Mouse (Mus musculus) C2C12 (cell line): ENCODE measurements around the gene Nek11. TPM values are rescaled to one million over a fixed set of nuclear protein-coding genes. Genes with fewer than 3 reads are reported as not detected.

ENCODE experiments used
- H3K27me3 ChIP-seq: one replicate; pipeline ENCODE4 v1.6.1; 2011; ENCODE audit not compliant: control insufficient read depth, insufficient read depth, insufficient read length
- H3K36me3 ChIP-seq: one replicate; pipeline ENCODE4 v1.6.1; 2011; ENCODE audit not compliant: control insufficient read depth, insufficient read depth
- H3K4me3 ChIP-seq: one replicate; pipeline ENCODE4 v1.5.1; 2011; ENCODE audit warnings: mild to moderate bottlenecking, control low read depth; ENCODE audit not compliant: poor library complexity, insufficient read depth, severe bottlenecking
- H3K79me2 ChIP-seq: one replicate; pipeline ENCODE4 v1.6.1; 2011; ENCODE audit not compliant: control insufficient read depth, insufficient read depth
- H3K79me3 ChIP-seq: one replicate; pipeline ENCODE4 v1.6.1; 2011; ENCODE audit warnings: low read depth, control low read depth
- H3ac ChIP-seq: one replicate; pipeline ENCODE3; 2011; ENCODE audit warnings: low read depth; ENCODE audit not compliant: control insufficient read depth, insufficient read length
- CEBPB ChIP-seq: IDR thresholded peaks from one replicate; pipeline ENCODE4 v1.6.1; 2011; ENCODE audit warnings: low read depth, mild to moderate bottlenecking, control low read depth, moderate library complexity
- CTCF ChIP-seq: IDR thresholded peaks from one replicate; pipeline ENCODE4 v1.5.1; 2011; ENCODE audit not compliant: control insufficient read depth, insufficient read depth, insufficient read length
- FOSL1 ChIP-seq: IDR thresholded peaks from one replicate; pipeline ENCODE4 v1.8.0; 2011; ENCODE audit warnings: mild to moderate bottlenecking, low read length; ENCODE audit not compliant: poor library complexity, insufficient read depth, severe bottlenecking
- MAX ChIP-seq: IDR thresholded peaks from one replicate; pipeline ENCODE4 v1.6.1; 2011; ENCODE audit warnings: mild to moderate bottlenecking, control low read depth
- MYOD1 ChIP-seq: IDR thresholded peaks from one replicate; pipeline ENCODE4 v1.6.1; 2011; ENCODE audit warnings: low read depth; ENCODE audit not compliant: control insufficient read depth, insufficient read length
- MYOG ChIP-seq: IDR thresholded peaks from one replicate; pipeline ENCODE4 v1.6.1; 2011; ENCODE audit not compliant: control insufficient read depth, insufficient read length; ENCODE audit errors: extremely low read depth
- USF1 ChIP-seq: IDR thresholded peaks from one replicate; pipeline ENCODE4 v1.6.1; 2011; ENCODE audit warnings: low read depth, mild to moderate bottlenecking, control low read depth, moderate library complexity
- polyA plus RNA-seq: library from polyadenylated mRNA; unstranded; fragments of >200 nt; fragmentation: generic; extraction: Trizol; gene quantifications from one replicate; pipeline ENCODE4 v1.2.1, GENCODE M21; 2012; ENCODE audit warnings: missing spikeins

Nek11 gene
- polyA plus RNA-seq, 1 experiment, result 0.05 TPM

DNA sequence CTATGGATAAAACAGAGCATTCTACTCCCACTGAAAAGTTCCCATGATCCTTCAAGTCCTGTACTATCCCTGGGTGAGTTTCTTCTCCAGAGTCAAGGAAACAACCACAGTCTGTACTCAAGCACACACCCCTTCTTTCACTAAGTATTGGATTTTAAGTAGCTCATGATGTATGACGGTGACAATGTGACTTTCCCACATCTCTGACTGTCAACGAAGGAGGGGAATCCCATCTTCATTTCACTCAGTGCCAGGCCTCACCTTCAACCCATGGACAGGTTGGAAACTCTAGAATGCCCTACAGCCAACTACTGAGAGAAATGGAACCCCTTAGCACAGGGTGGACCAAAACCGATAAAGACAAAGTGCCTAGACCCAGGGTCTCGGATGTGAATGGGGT lies 29.1 kb downstream of the Nek11 start:
- Histone ChIP-seq H3K36me3 (no peaks in the 10 kb centered on the region), H3K79me3 (no peaks in the 10 kb centered on the region), H3K79me2 (no peaks in the 10 kb centered on the region), H3ac (no peak overlapping the region), H3K27me3 (no peaks in the 10 kb centered on the region), H3K4me3 (no peak overlapping the region)
- TF ChIP-seq CEBPB, result no peak
- TF ChIP-seq MYOG, result no peak
- TF ChIP-seq MYOD1, result no peak
- no peak for TF ChIP-seq CTCF
- no peak for TF ChIP-seq FOSL1
- TF ChIP-seq USF1, result no peak
- TF ChIP-seq MAX, result no peak

DNA sequence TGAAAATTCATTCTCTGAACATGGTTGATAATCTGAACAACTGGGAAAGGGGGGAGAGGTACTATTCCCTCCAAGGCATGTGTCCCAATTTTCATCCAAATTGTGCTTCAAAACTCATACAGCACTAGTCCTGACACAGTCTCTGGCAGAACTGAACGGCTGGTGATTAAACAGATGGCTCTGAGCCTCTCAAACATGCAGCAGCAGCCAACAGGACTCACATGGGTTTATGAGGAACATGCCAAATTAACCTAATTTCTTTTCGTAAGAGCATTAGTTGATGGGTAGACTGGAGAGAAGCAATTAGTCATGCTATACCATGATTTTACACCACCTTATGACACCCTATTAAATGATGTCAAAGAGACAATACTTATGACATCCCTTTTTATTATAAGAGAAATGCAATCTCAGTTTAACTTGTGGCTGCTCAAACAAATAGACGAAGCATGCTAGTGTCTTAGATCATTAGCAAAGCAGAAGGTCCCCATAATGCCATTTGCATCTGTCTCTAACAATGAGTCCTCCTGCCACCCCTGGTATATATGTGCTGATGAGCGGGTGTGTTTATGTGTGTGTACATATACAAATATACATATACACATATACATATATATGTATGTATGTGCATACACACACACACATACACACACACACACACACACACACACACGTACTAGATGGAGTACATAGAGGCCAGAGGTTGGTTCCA lies 31.6 kb downstream of the Nek11 start:
- Histone ChIP-seq H3K36me3 (no peaks in the 10 kb centered on the region), H3K79me3 (no peaks in the 10 kb centered on the region), H3K27me3 (no peaks in the 10 kb centered on the region)

DNA sequence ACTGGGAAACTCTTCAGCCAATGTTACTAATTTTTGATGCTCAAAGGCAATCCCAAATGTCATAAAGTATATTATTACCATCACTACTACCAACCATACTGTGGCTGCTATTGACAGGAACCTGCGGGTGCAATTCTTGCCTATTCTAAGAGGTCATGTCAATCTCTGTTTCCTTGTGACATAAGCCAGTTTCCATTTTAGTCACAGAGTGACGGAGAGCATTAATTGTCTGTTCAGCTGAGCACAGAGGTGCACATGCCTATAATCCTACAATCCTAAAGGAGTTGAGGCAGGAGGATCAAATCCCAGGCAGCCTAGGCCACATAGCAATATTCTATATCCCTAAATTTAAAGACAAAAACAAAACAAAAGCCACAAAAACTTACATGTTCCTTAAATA lies 33.1 kb downstream of the Nek11 start:
- Histone ChIP-seq H3K4me3 (no peak overlapping the region), H3K36me3 (no peaks in the 10 kb centered on the region), H3K79me2 (no peaks in the 10 kb centered on the region), H3ac (no peak overlapping the region), H3K79me3 (no peaks in the 10 kb centered on the region), H3K27me3 (no peaks in the 10 kb centered on the region)
- TF ChIP-seq CTCF (no peak), MYOD1 (no peak), FOSL1 (no peak), MYOG (no peak), MAX (no peak), CEBPB (no peak), USF1 (no peak)

More for the DNA sequence above, 31.6 kb downstream of the Nek11 start:
- TF ChIP-seq CEBPB (no peak), USF1 (no peak), FOSL1 (no peak), MYOG (no peak), MAX (no peak), MYOD1 (no peak), CTCF (no peak)
- H3ac ChIP-seq, result no peak overlapping the region
- H3K4me3 ChIP-seq, result no peak overlapping the region
- no peaks in the 10 kb centered on the region for H3K79me2 ChIP-seq

DNA sequence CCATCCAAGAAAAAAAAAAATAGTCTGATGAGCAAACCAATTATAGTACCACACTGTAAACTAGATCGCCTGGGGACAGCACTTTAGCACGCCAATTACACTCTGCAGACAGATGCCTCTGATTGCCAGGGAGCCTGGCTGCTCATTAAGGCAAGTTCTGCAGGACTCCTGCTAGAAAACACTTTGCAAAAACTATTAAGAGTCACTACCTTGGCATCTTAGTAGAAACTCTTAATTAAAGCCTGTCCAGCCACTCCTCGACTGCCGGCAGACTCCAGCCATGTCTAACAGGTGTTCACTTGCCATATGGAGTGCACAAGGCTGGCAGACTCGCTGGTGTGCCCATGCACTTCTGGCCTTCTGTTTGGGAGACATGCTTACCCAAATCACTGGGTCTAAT lies 46.3 kb downstream of the Nek11 start:
- Histone ChIP-seq H3K4me3 (no peak overlapping the region), H3K79me2 (no peaks in the 10 kb centered on the region), H3K36me3 (no peaks in the 10 kb centered on the region), H3K79me3 (no peaks in the 10 kb centered on the region), H3ac (no peak overlapping the region), H3K27me3 (no peaks in the 10 kb centered on the region)
- TF ChIP-seq CEBPB, result no peak
- no peak for TF ChIP-seq MAX
- TF ChIP-seq MYOD1, result no peak
- no peak for TF ChIP-seq MYOG
- TF ChIP-seq FOSL1, result no peak
- TF ChIP-seq CTCF, result no peak
- TF ChIP-seq USF1, result no peak

DNA sequence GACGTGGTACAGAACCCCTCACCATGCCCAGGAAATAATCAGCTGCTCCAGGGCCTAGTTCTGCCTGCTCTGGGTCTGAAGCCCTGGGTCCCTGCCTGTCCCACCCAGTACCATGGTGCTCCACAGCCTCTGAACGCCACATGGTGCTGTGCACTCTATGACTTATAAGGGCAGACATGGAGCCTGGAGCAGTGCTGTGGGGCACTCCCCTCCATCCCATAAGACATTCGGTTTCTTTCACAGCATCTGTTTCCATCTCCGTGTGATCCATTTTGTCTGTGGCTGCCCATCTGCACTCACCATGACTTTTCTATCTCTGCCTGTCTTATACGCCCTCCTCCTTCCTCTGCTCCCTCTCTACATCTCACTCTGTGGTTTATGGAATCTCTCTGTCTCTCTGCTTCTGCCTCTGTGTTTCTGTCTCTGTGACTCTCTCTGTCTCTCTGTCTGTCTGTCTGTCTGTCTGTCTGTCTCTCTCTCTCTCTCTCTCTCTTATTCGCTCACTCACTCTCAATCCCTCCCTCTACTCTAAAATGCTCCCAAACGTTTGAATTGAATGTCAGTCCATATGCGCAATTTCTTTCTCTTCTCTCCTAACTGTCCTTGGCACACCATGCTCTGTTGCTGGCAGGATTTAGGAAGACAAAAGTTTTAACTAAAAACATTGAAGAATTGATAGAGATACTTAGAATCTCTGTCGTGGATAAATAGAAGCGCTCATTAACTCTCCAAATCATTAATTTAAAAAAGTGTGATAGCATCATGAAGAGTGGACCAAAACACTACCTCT lies 46.9 kb downstream of the Nek11 start:
- H3K79me2 ChIP-seq, result no peaks in the 10 kb centered on the region
- no peak overlapping the region for H3ac ChIP-seq
- H3K36me3 ChIP-seq, result no peaks in the 10 kb centered on the region
- no peak overlapping the region for H3K4me3 ChIP-seq
- no peaks in the 10 kb centered on the region for H3K79me3 ChIP-seq
- no peaks in the 10 kb centered on the region for H3K27me3 ChIP-seq
- TF ChIP-seq FOSL1 (no peak), CEBPB (no peak), MYOD1 (no peak)
